Mouse (Mus musculus) heart, postnatal 0 days (tissue): Measurements from ENCODE around the gene Lrrc9. TPM values are rescaled to one million over a fixed set of nuclear protein-coding genes. Genes with fewer than 3 reads are reported as not detected.

Source experiments
- ATAC-seq: fragments of 200-750 bp; cut with Nextera tagmentation; 2 replicates; pipeline ENCODE4 v1.8.0; 2017; ENCODE audit warnings: low read depth, moderate number of reproducible peaks, moderate library complexity; ENCODE audit not compliant: insufficient read depth
- DNase-seq: peaks from one replicate; pipeline ENCODE4 v3.0.0-alpha.2; 2016; ENCODE audit warnings: low spot score
- H3K27ac ChIP-seq: fragments of 300-500 bp; sonication (generic); 2 replicates; pipeline ENCODE4 v1.5.1; 2014; ENCODE audit warnings: low read depth, mild to moderate bottlenecking
- H3K27me3 ChIP-seq: fragments of 300-500 bp; sonication (generic); 2 replicates; pipeline ENCODE4 v1.6.1; 2014; ENCODE audit warnings: low read length, mixed read lengths; ENCODE audit not compliant: control insufficient read depth, insufficient read depth
- H3K36me3 ChIP-seq: fragments of 300-500 bp; sonication (generic); replicated peaks from 2 replicates; pipeline ENCODE4 v1.6.1; 2014; ENCODE audit warnings: low read length, mixed read lengths; ENCODE audit not compliant: control insufficient read depth, insufficient read depth
- H3K4me1 ChIP-seq: fragments of 300-500 bp; sonication (generic); 2 replicates; pipeline ENCODE4 v1.6.1; 2014; ENCODE audit warnings: antibody characterized with exemption; ENCODE audit not compliant: control insufficient read depth, insufficient read depth
- H3K4me2 ChIP-seq: fragments of 300-500 bp; sonication (generic); 2 replicates; pipeline ENCODE4 v1.6.1; 2014; ENCODE audit warnings: low read depth, mild to moderate bottlenecking, low read length, moderate library complexity
- H3K4me3 ChIP-seq: fragments of 300-500 bp; sonication (generic); 2 replicates; pipeline ENCODE4 v1.5.1; 2014; ENCODE audit warnings: low read depth, low read length
- H3K9ac ChIP-seq: fragments of 300-500 bp; sonication (generic); replicated peaks from 2 replicates; pipeline ENCODE4 v1.6.1; 2014; ENCODE audit warnings: low read depth, low read length, mixed read lengths
- H3K9me3 ChIP-seq: fragments of 300-500 bp; sonication (generic); replicated peaks from 2 replicates; pipeline ENCODE4 v1.6.1; 2016; ENCODE audit warnings: low read length; ENCODE audit not compliant: control insufficient read depth
- CTCF ChIP-seq: IDR thresholded peaks from 2 replicates; pipeline ENCODE4 v1.5.1; 2016; ENCODE audit warnings: antibody characterized with exemption, control low read depth, low read depth
- EP300 ChIP-seq: IDR thresholded peaks from 2 replicates; pipeline ENCODE4 v1.6.1; 2016; ENCODE audit warnings: antibody characterized with exemption, low read depth
- WGBS: fragments of 180-500 bp; shearing (Covaris S2); extraction: QIAGEN DNeasy Blood & Tissue Kit; methylation state at CpG from one replicate; pipeline ENCODE4 v1.1.7; 2014; 5-methylcytosine and 5-hydroxymethylcytosine counted together
- polyA plus RNA-seq: library from polyadenylated mRNA; unstranded; fragments of >200 nt; fragmentation: Nextera tagmentation; extraction: Ambion mirVana; gene quantifications from 2 replicates; pipeline ENCODE4 v1.2.1, GENCODE M21; 2015
- total RNA-seq: library from RNA; depleted of rRNA; stranded (reverse); fragments of >200 nt; gene quantifications from 2 replicates; pipeline ENCODE4 v1.2.3, GENCODE M21; 2014; ENCODE audit warnings: low replicate concordance

The Lrrc9 gene
- total and polyA plus RNA-seq, 2 experiments from 2014 or later: 0.31 to 0.76 TPM

DNA sequence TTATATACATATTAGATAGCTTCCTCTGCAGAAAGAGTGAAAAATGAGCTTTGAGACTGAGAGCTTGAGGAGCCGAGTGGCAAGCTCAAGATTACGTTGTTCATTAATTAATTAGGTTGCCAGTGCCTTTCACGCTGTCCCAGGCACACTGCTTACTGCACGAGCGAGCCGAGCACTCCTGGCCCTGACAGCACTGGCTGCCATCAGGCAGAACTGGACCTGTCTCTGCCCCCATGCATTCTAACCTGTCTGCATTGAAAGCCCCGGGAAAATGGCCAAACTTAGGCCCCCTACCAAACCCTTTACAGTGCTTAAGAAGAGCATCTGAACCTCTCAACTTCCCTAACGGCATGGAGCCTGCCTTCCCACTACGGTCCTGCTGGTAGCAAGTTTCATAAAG is 77.7 kb downstream of the Lrrc9 start:
- Histone ChIP-seq H3K27ac (no peak overlapping the region), H3K36me3 (no peaks in the 10 kb centered on the region), H3K9ac (no peak overlapping the region), H3K27me3 (no peaks in the 10 kb centered on the region), H3K4me1 (no peaks in the 10 kb centered on the region), H3K4me2 (no peak overlapping the region), H3K4me3 (no peak overlapping the region), H3K9me3 (no peaks in the 10 kb centered on the region)
- 67% methylated on average over 9 of the region's 9 CpGs for WGBS
- ATAC-seq (no peak), DNase-seq (no peak)
- TF ChIP-seq CTCF (no peak), EP300 (no peak)

DNA sequence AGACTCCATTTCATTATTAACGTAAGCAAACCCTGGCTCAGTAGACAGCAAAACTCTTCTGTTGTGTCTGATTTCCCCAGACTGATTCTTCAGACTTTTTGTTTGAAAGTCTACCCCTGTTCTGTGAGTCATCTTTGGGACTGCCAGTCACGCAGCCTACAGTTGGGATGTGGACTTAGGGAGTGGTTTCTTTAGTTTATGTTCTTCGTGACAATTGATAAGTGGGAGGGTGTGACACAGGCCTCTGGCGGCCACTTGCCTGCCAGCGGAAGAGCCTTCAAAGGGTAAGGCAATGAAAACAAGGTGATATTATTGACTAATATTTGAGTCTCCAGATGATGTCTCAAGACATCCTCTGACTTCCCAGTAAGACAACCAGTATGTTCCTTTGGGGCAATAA is 78.2 kb downstream of the Lrrc9 start:
- H3K36me3 ChIP-seq: no peaks in the 10 kb centered on the region
- WGBS: 70% methylated on average over 5 of the region's 5 CpGs
- DNase-seq (no peak), ATAC-seq (no peak)
- TF ChIP-seq EP300 (no peak), CTCF (no peak)
- no peak overlapping the region for H3K27ac ChIP-seq
- H3K4me1 ChIP-seq: no peaks in the 10 kb centered on the region
- no peaks in the 10 kb centered on the region for H3K27me3 ChIP-seq
- H3K4me3 ChIP-seq: no peak overlapping the region
- no peak overlapping the region for H3K4me2 ChIP-seq
- H3K9me3 ChIP-seq: no peaks in the 10 kb centered on the region
- no peak overlapping the region for H3K9ac ChIP-seq

DNA sequence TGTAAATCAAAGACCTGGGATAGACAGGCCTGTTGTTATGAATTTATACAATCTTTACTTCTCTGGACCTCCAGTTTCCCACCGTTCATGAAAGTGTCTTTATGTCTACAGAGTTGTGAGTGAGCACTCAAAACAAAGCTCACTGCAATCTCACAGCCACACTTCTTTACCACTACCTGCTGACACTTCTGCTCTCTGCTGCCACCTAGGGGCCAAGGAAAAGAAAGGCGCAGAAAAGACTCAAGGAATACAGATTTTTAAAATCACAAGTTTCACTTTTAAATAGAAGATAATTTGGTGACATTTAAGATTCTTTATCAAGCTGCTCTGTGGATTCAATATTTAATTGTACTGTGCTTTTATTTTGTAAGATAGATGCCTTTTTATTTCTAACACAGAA is 79.0 kb downstream of the Lrrc9 start:
- Histone ChIP-seq H3K4me2 (no peak overlapping the region), H3K9ac (no peak overlapping the region), H3K4me3 (no peak overlapping the region), H3K27me3 (no peaks in the 10 kb centered on the region), H3K27ac (no peak overlapping the region), H3K4me1 (no peaks in the 10 kb centered on the region), H3K9me3 (no peaks in the 10 kb centered on the region), H3K36me3 (no peaks in the 10 kb centered on the region)
- DNase-seq (peak; percentile 44), ATAC-seq (no peak)
- WGBS: 5% methylated on average over 2 of the region's 2 CpGs
- TF ChIP-seq CTCF: peak; percentile 89
- no peak for TF ChIP-seq EP300

DNA sequence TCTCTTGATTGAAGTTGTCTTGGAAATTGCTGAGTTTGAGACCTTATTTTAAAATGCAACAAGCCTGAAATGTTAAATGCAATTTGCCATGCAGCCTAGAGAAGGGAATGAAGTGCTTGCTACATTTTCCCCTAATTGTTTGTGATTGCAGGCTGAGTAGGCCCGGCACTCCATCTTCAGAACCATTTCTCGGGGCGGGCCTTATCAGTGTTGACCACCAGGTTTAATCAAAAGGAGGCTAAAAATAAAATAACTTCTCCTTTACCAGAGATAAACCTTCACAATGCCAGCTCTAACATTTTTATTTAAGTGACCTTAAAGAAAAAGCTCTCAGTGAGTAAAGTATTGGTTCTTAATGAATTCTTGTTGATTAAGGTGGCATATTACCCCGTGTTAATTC is 83.9 kb downstream of the Lrrc9 start:
- H3K27ac ChIP-seq: no peak overlapping the region
- H3K4me1 ChIP-seq: no peaks in the 10 kb centered on the region
- no peak overlapping the region for H3K9ac ChIP-seq
- no peaks in the 10 kb centered on the region for H3K36me3 ChIP-seq
- ATAC-seq (no peak), DNase-seq (no peak)
- TF ChIP-seq CTCF (no peak), EP300 (no peak)
- 26% methylated on average over 4 of the region's 4 CpGs for whole genome bisulfite sequencing
- H3K4me3 ChIP-seq: no peak overlapping the region
- H3K27me3 ChIP-seq: no peaks in the 10 kb centered on the region
- 0 out of 2 replicates have a peak, but pooled peaks cover 10% of the 10 kb centered on the region for H3K9me3 ChIP-seq
- no peak overlapping the region for H3K4me2 ChIP-seq

DNA sequence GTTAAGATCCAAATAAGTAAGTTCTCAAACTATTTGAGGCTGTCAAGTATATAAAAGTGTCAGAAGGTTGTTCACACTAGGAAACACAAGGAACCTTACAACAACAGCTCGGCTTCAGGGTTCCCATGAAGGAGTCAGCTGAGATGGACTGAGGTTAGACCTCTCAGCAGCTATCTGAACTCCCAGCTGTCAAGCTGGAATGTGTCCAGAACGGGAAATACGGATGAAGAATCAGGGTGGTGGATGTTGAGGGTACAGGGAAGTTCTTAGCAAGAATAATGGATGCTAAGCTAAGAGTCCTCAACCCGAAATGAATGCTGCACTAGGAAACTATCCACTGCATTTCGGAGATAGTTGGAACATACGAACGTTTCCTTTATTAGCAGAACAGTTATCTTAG is 90.6 kb downstream of the Lrrc9 start:
- Histone ChIP-seq H3K4me1 (no peaks in the 10 kb centered on the region), H3K4me3 (no peak overlapping the region), H3K27ac (no peak overlapping the region), H3K9ac (no peak overlapping the region), H3K4me2 (no peak overlapping the region), H3K36me3 (no peaks in the 10 kb centered on the region), H3K9me3 (0 out of 2 replicates have a peak, but pooled peaks cover 12% of the 10 kb centered on the region), H3K27me3 (no peaks in the 10 kb centered on the region)
- 49% methylated on average over 7 of the region's 7 CpGs for WGBS
- DNase-seq (no peak), ATAC-seq (no peak)
- no peak for TF ChIP-seq EP300

DNA sequence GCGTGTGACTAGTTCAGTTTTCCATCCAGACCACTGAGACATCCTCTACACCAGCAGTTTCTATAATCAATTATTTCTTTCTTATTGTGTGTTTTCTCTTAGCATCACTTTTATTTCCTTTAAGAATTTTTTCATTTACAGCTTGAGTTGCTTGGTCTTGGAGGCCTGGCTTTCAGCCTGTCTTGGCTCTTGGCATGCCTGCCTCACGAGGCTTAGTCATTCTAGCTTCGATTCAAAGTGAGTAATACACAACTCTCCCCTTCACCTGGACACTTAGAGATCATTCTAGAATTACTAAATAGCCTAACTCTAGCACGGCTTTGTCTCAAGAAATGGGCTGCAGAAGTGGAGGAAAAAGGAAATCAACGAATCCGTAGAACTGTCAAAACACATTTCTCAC is 92.3 kb downstream of the Lrrc9 start:
- no peak for ATAC-seq
- Histone ChIP-seq H3K9ac (no peak overlapping the region), H3K4me1 (no peaks in the 10 kb centered on the region), H3K27me3 (no peaks in the 10 kb centered on the region), H3K4me2 (no peak overlapping the region), H3K36me3 (no peaks in the 10 kb centered on the region), H3K4me3 (no peak overlapping the region), H3K27ac (no peak overlapping the region), H3K9me3 (0 out of 2 replicates have a peak, but pooled peaks cover 12% of the 10 kb centered on the region)
- no peak for TF ChIP-seq EP300
- no peak for TF ChIP-seq CTCF
- no peak for DNase-seq
- WGBS: 79% methylated on average over 6 of the region's 6 CpGs
